Mouse (Mus musculus) hindbrain, embryonic 13.5 days (tissue): ENCODE measurements at regions not wholly inside any gene's neighbourhood (a gene's known extent, or its start where the extent isn't known, plus 50 kb on each side); places are given as distances from the start of the nearest gene placed in this dataset.

Experiments used
- ATAC-seq: fragments of 200-750 bp; cut with Nextera tagmentation; 2 replicates; pipeline ENCODE4 v1.8.0; 2017; ENCODE audit warnings: moderate TSS enrichment; ENCODE audit not compliant: low FRiP score
- H3K27ac ChIP-seq: fragments of 300-500 bp; sonication (generic); 2 replicates; pipeline ENCODE4 v1.5.1; 2015; ENCODE audit warnings: inconsistent platforms, mild to moderate bottlenecking, moderate library complexity
- H3K27me3 ChIP-seq: fragments of 300-500 bp; sonication (generic); 2 replicates; pipeline ENCODE4 v1.6.1; 2015; ENCODE audit warnings: mild to moderate bottlenecking, inconsistent platforms
- H3K36me3 ChIP-seq: fragments of 300-500 bp; sonication (generic); 2 replicates; pipeline ENCODE4 v1.6.1; 2015; ENCODE audit warnings: mild to moderate bottlenecking, inconsistent platforms
- H3K4me1 ChIP-seq: fragments of 300-500 bp; sonication (generic); replicated peaks from 2 replicates; pipeline ENCODE4 v1.6.1; 2015; ENCODE audit warnings: inconsistent platforms
- H3K4me2 ChIP-seq: fragments of 300-500 bp; sonication (generic); 2 replicates; pipeline ENCODE4 v1.6.1; 2015; ENCODE audit warnings: inconsistent platforms, mild to moderate bottlenecking, moderate library complexity
- H3K4me3 ChIP-seq: fragments of 300-500 bp; sonication (generic); 2 replicates; pipeline ENCODE4 v1.5.1; 2015; ENCODE audit warnings: mild to moderate bottlenecking, inconsistent platforms
- H3K9ac ChIP-seq: fragments of 300-500 bp; sonication (generic); 2 replicates; pipeline ENCODE4 v1.6.1; 2015; ENCODE audit warnings: mild to moderate bottlenecking, inconsistent platforms
- H3K9me3 ChIP-seq: fragments of 300-500 bp; sonication (generic); 2 replicates; pipeline ENCODE4 v1.6.1; 2016; ENCODE audit warnings: inconsistent platforms
- WGBS: fragments of 180-500 bp; shearing (Covaris S2); methylation state at CpG from one replicate; pipeline ENCODE4 v1.1.7; 2015; 5-methylcytosine and 5-hydroxymethylcytosine counted together

DNA sequence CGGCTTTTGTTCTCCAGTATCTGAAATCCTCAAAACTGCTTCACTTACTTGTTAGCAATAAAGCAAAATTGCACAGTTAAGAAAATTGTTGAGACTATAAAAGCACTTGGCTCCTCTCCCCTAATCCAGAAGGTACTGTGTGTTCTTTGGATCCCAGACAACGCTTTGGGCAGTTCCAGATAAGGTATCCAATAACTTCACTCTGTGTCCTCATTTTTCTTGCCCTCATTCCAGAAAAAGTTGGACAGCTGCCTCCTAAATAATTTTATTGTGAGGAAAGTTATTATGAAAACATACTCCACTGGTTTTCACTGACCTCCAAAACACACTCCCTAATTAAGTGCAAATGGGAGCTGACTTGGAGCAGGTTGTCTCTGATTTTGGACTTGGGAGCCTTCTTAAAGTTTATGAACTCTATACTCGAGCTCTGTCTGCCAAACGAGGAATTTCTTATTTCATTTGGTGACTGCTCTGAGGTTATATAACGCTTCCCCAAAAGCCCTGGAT lies 285.2 kb downstream of the Hlx start:
- no peak for ATAC-seq
- H3K4me3 ChIP-seq, result no peak overlapping the region
- WGBS, result 81% methylated on average over 5 of the region's 5 CpGs
- H3K36me3 ChIP-seq, result no peaks in the 10 kb centered on the region
- H3K9me3 ChIP-seq, result no peaks in the 10 kb centered on the region
- H3K4me2 ChIP-seq, result no peak overlapping the region
- no peak overlapping the region for H3K9ac ChIP-seq
- H3K27ac ChIP-seq, result no peak overlapping the region
- no peaks in the 10 kb centered on the region for H3K4me1 ChIP-seq
- peaks cover 10% of the 10 kb centered on the region; the same call in 1 of the 2 replicates for H3K27me3 ChIP-seq

GRCm38 (mm10) chr1:184444189-184444588 lies 288.2 kb downstream of the Hlx start:
- H3K9ac ChIP-seq, result no peak overlapping the region
- no peak overlapping the region for H3K27ac ChIP-seq
- ATAC-seq, result no peak
- 0 out of 2 replicates have a peak, but pooled peaks cover 3% of the 10 kb centered on the region for H3K27me3 ChIP-seq
- 87% methylated on average over 10 of the region's 10 CpGs for WGBS
- no peak overlapping the region for H3K4me3 ChIP-seq
- H3K9me3 ChIP-seq, result no peaks in the 10 kb centered on the region
- H3K4me1 ChIP-seq, result peaks cover 7% of the 10 kb centered on the region
- no peaks in the 10 kb centered on the region for H3K36me3 ChIP-seq
- H3K4me2 ChIP-seq, result no peak overlapping the region

DNA sequence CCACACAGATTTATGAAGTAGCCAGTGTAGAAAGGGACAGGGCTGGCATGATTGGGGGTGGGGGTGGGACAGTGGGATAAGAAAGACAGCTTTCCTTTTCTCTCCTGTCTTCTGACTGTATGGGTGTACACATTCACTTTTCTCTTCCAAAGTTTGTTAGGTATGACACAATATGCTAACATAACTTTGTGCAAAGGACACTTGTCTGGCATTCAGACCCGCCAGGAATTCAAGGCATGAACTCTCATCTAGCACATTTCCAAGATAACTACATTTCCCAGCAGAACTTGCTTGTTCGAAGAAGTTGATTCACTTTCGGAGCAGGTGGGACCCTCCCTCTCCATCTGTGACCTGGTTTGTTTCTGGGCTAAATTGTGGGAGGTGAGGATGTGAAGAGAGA lies 289.7 kb downstream of the Hlx start:
- 87% methylated on average over 3 of the region's 3 CpGs for WGBS
- Histone ChIP-seq H3K27me3 (0 out of 2 replicates have a peak, but pooled peaks cover 3% of the 10 kb centered on the region), H3K4me1 (peaks cover 7% of the 10 kb centered on the region), H3K9ac (no peak overlapping the region), H3K4me2 (no peak overlapping the region), H3K9me3 (no peaks in the 10 kb centered on the region), H3K27ac (no peak overlapping the region), H3K36me3 (no peaks in the 10 kb centered on the region), H3K4me3 (no peak overlapping the region)
- ATAC-seq, result no peak

- Histone ChIP-seq H3K4me1 (peaks cover 7% of the 10 kb centered on the region), H3K4me3 (peak overlapping the region; percentile 29), H3K9ac (peak overlapping the region; percentile 43), H3K27me3 (0 out of 2 replicates have a peak, but pooled peaks cover 3% of the 10 kb centered on the region), H3K9me3 (no peaks in the 10 kb centered on the region), H3K36me3 (no peaks in the 10 kb centered on the region), H3K27ac (peak overlapping the region; percentile 6; the same call in 1 of the 2 replicates), H3K4me2 (peak overlapping the region; percentile 53)
- peak; percentile 78 for ATAC-seq
- WGBS, result 21% methylated on average over 18 of the region's 18 CpGs
These were observed 291.3 kb downstream of the Hlx start for GRCm38 (mm10) chr1:184441005-184441557.

- WGBS, result 66% methylated on average over 3 of the region's 3 CpGs
These were observed 292.9 kb downstream of the Hlx start for GRCm38 (mm10) chr1:184439506-184439905.

GRCm38 (mm10) chr1:184436387-184436786 lies 296.0 kb downstream of the Hlx start:
- Histone ChIP-seq H3K9ac (no peak overlapping the region), H3K27ac (no peak overlapping the region), H3K4me2 (no peak overlapping the region), H3K36me3 (no peaks in the 10 kb centered on the region), H3K27me3 (no peaks in the 10 kb centered on the region), H3K9me3 (no peaks in the 10 kb centered on the region), H3K4me1 (peaks cover 6% of the 10 kb centered on the region), H3K4me3 (no peak overlapping the region)
- ATAC-seq, result no peak
- 87% methylated on average over 3 of the region's 3 CpGs for WGBS

More at GRCm38 (mm10) chr1:184439506-184439905, 292.9 kb downstream of the Hlx start:
- no peaks in the 10 kb centered on the region for H3K36me3 ChIP-seq
- no peak overlapping the region for H3K27ac ChIP-seq
- peaks cover 7% of the 10 kb centered on the region for H3K4me1 ChIP-seq
- H3K27me3 ChIP-seq, result 0 out of 2 replicates have a peak, but pooled peaks cover 3% of the 10 kb centered on the region
- no peak overlapping the region for H3K4me3 ChIP-seq
- no peaks in the 10 kb centered on the region for H3K9me3 ChIP-seq
- no peak overlapping the region for H3K4me2 ChIP-seq
- no peak for ATAC-seq
- H3K9ac ChIP-seq, result no peak overlapping the region

DNA sequence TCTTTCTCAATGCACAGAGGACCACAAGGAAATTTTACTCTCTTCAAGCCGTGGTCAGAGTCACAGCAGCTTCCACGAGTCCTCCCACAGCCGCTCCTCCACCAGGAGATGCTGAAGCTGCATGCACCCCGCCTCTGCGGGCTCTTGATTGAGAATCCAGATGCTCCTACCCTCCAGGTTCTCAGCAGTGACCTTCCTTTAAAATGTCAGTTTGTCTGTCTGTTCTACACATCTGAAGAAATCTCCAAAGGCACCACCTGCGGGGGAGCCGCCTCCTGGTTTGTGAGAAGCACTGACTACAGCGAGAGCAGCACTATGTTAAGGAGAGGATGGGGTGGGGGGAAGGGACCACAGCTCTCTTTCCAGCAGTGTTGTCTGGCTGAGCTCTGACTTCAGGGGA lies 303.8 kb downstream of the Hlx start:
- ATAC-seq, result no peak
- WGBS, result 38% methylated on average over 8 of the region's 8 CpGs

GRCm38 (mm10) chr1:184428035-184428434 lies 304.4 kb downstream of the Hlx start:
- no peak overlapping the region for H3K4me3 ChIP-seq
- no peaks in the 10 kb centered on the region for H3K9me3 ChIP-seq
- H3K9ac ChIP-seq, result no peak overlapping the region
- ATAC-seq, result no peak
- no peaks in the 10 kb centered on the region for H3K4me1 ChIP-seq
- WGBS, result 76% methylated on average over 3 of the region's 3 CpGs
- no peaks in the 10 kb centered on the region for H3K36me3 ChIP-seq
- no peaks in the 10 kb centered on the region for H3K27me3 ChIP-seq
- no peak overlapping the region for H3K27ac ChIP-seq
- H3K4me2 ChIP-seq, result no peak overlapping the region

More for the DNA sequence above, 303.8 kb downstream of the Hlx start:
- no peak overlapping the region for H3K9ac ChIP-seq
- no peaks in the 10 kb centered on the region for H3K36me3 ChIP-seq
- no peaks in the 10 kb centered on the region for H3K9me3 ChIP-seq
- no peaks in the 10 kb centered on the region for H3K4me1 ChIP-seq
- no peak overlapping the region for H3K27ac ChIP-seq
- no peak overlapping the region for H3K4me2 ChIP-seq
- no peak overlapping the region for H3K4me3 ChIP-seq
- H3K27me3 ChIP-seq, result no peaks in the 10 kb centered on the region

- no peak for ATAC-seq
These were observed 306.7 kb downstream of the Hlx start for GRCm38 (mm10) chr1:184425694-184426093.

GRCm38 (mm10) chr1:184424035-184424434 lies 308.4 kb downstream of the Hlx start:
- ATAC-seq, result no peak
- Histone ChIP-seq H3K4me1 (no peaks in the 10 kb centered on the region), H3K27me3 (no peaks in the 10 kb centered on the region), H3K4me2 (no peak overlapping the region), H3K36me3 (no peaks in the 10 kb centered on the region), H3K9me3 (no peaks in the 10 kb centered on the region), H3K9ac (no peak overlapping the region), H3K27ac (no peak overlapping the region), H3K4me3 (no peak overlapping the region)
- 81% methylated on average over 2 of the region's 2 CpGs for WGBS

More at GRCm38 (mm10) chr1:184425694-184426093, 306.7 kb downstream of the Hlx start:
- Histone ChIP-seq H3K4me3 (no peak overlapping the region), H3K4me2 (no peak overlapping the region), H3K9ac (no peak overlapping the region), H3K36me3 (no peaks in the 10 kb centered on the region), H3K4me1 (no peaks in the 10 kb centered on the region), H3K27ac (no peak overlapping the region), H3K27me3 (no peaks in the 10 kb centered on the region), H3K9me3 (no peaks in the 10 kb centered on the region)
- WGBS, result 95% methylated on average over 1 of the region's 1 CpGs

DNA sequence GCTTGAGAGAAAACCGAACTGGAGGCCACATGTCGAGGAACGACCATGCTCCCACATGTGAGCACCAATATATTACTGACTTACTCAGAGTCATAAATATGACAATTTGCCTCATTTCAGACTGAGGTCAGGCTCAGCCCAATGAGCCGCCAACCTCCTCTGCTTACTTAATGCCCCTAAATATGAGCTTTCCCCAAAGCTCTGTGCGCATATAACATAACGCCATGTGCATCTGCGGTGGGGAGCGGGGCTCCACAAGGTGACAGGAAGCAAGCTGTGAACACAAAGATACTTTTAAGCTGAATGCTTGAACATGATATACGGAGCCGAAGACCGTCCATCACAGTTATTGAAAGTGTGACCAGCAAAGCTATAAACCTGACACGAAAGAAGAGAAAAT lies 319.8 kb downstream of the Hlx start:
- no peak overlapping the region for H3K4me2 ChIP-seq
- H3K36me3 ChIP-seq, result no peaks in the 10 kb centered on the region
- 90% methylated on average over 12 of the region's 12 CpGs for WGBS

DNA sequence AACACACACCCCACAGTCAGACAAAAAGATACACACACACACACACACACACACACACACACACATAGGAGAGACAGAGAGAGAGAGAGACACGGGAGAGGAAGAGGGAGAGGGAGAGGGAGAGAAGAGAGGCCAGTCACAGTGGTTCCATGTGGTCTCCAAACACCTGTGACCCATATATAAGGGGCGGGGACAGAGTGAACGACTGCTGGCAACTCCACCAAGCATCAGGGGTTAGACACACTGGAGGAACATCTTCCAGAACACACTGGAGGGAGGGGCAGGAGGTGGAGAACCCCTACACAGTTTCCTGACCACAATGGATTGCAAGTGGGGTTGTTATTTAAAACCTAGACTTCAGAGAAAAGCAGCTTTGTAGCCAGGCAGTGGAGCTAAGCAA lies 321.4 kb downstream of the Hlx start:
- 64% methylated on average over 3 of the region's 3 CpGs for WGBS
- Histone ChIP-seq H3K36me3 (no peaks in the 10 kb centered on the region), H3K9me3 (no peaks in the 10 kb centered on the region), H3K27me3 (no peaks in the 10 kb centered on the region), H3K4me1 (no peaks in the 10 kb centered on the region), H3K9ac (no peak overlapping the region), H3K27ac (no peak overlapping the region), H3K4me2 (no peak overlapping the region), H3K4me3 (no peak overlapping the region)
- ATAC-seq, result no peak

More for the DNA sequence above, 319.8 kb downstream of the Hlx start:
- Histone ChIP-seq H3K9ac (no peak overlapping the region), H3K4me3 (no peak overlapping the region), H3K9me3 (no peaks in the 10 kb centered on the region), H3K27me3 (no peaks in the 10 kb centered on the region), H3K4me1 (no peaks in the 10 kb centered on the region), H3K27ac (no peak overlapping the region)
- no peak for ATAC-seq

GRCm38 (mm10) chr1:184409986-184410385 lies 322.4 kb downstream of the Hlx start:
- ATAC-seq, result no peak
- 86% methylated on average over 7 of the region's 7 CpGs for WGBS
- no peak overlapping the region for H3K4me2 ChIP-seq
- no peak overlapping the region for H3K4me3 ChIP-seq
- H3K27me3 ChIP-seq, result no peaks in the 10 kb centered on the region
- H3K4me1 ChIP-seq, result no peaks in the 10 kb centered on the region
- no peaks in the 10 kb centered on the region for H3K36me3 ChIP-seq
- H3K27ac ChIP-seq, result no peak overlapping the region
- H3K9me3 ChIP-seq, result no peaks in the 10 kb centered on the region
- no peak overlapping the region for H3K9ac ChIP-seq
